Mouse (Mus musculus) heart, embryonic 12.5 days (tissue): ENCODE data around the gene Mrto4. TPM values are rescaled to one million over a fixed set of nuclear protein-coding genes. Genes with fewer than 3 reads are reported as not detected.
A peak's percentile ranks its signal among the peaks of the same experiment; 100 is the strongest.

Source experiments
- ATAC-seq: fragments of 200-750 bp; cut with Nextera tagmentation; 2 replicates; pipeline ENCODE4 v1.8.0; 2017; ENCODE audit warnings: moderate TSS enrichment, moderate library complexity; ENCODE audit not compliant: insufficient number of reproducible peaks, low FRiP score
- H3K27ac ChIP-seq: fragments of 300-500 bp; sonication (generic); 2 replicates; pipeline ENCODE4 v1.5.1; 2016; ENCODE audit warnings: mild to moderate bottlenecking, moderate library complexity; ENCODE audit not compliant: poor library complexity, severe bottlenecking
- H3K27me3 ChIP-seq: fragments of 300-500 bp; sonication (generic); replicated peaks from 2 replicates; pipeline ENCODE4 v1.6.1; 2016; ENCODE audit warnings: mild to moderate bottlenecking, moderate library complexity
- H3K36me3 ChIP-seq: fragments of 300-500 bp; sonication (generic); 2 replicates; pipeline ENCODE4 v1.6.1; 2016; ENCODE audit warnings: mild to moderate bottlenecking, moderate library complexity
- H3K4me1 ChIP-seq: fragments of 300-500 bp; sonication (generic); replicated peaks from 2 replicates; pipeline ENCODE4 v1.6.1; 2016; ENCODE audit warnings: mild to moderate bottlenecking
- H3K4me2 ChIP-seq: fragments of 300-500 bp; sonication (generic); 2 replicates; pipeline ENCODE4 v1.6.1; 2016; ENCODE audit warnings: mild to moderate bottlenecking, moderate library complexity
- H3K4me3 ChIP-seq: fragments of 300-500 bp; sonication (generic); 2 replicates; pipeline ENCODE4 v1.5.1; 2016; ENCODE audit warnings: mild to moderate bottlenecking
- H3K9ac ChIP-seq: fragments of 300-500 bp; sonication (generic); 2 replicates; pipeline ENCODE4 v1.6.1; 2016; ENCODE audit warnings: mild to moderate bottlenecking, moderate library complexity
- H3K9me3 ChIP-seq: fragments of 300-500 bp; sonication (generic); replicated peaks from 2 replicates; pipeline ENCODE4 v1.6.1; 2016; ENCODE audit warnings: mild to moderate bottlenecking, moderate library complexity
- WGBS: fragments of 180-500 bp; shearing (Covaris S2); methylation state at CpG from one replicate; pipeline ENCODE4 v1.1.7; 2016; 5-methylcytosine and 5-hydroxymethylcytosine counted together
- polyA plus RNA-seq: library from polyadenylated mRNA; unstranded; fragments of >200 nt; fragmentation: Nextera tagmentation; extraction: Ambion mirVana; gene quantifications from 2 replicates; pipeline ENCODE4 v1.2.1, GENCODE M21; 2016

The Mrto4 gene
- polyA plus RNA-seq, 1 experiment from 2014 or later, result 77.9 TPM

DNA sequence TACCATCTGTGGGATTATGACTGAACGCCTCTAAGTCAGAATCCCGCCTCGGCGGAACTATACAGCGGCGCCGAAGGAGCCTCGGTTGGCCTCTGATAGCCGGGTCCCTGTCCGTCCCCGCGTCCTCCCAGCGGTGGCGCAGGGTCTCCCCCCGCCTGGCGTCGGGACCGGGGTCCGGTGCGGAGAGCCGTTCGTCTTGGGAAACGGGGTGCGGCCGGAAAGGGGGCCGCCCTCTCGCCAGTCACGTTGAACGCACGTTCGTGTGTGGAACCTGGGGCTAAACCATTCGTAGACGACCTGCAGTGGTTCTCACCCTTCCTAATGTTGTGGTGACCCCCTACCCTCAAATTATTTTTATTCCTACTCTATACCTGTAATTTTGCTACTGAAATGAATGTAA is 14.2 kb downstream of the Mrto4 start:
- H3K4me3 ChIP-seq, result no peak overlapping the region
- H3K27me3 ChIP-seq, result peaks cover 12% of the 10 kb centered on the region; the same call in 1 of the 2 replicates
- H3K36me3 ChIP-seq, result no peaks in the 10 kb centered on the region
- no peaks in the 10 kb centered on the region for H3K9me3 ChIP-seq
- WGBS, result 38% methylated on average over 33 of the region's 33 CpGs
- no peak overlapping the region for H3K27ac ChIP-seq
- peaks cover 9% of the 10 kb centered on the region; the same call in 1 of the 2 replicates for H3K4me1 ChIP-seq
- H3K9ac ChIP-seq, result no peak overlapping the region
- no peak for ATAC-seq
- no peak overlapping the region for H3K4me2 ChIP-seq

DNA sequence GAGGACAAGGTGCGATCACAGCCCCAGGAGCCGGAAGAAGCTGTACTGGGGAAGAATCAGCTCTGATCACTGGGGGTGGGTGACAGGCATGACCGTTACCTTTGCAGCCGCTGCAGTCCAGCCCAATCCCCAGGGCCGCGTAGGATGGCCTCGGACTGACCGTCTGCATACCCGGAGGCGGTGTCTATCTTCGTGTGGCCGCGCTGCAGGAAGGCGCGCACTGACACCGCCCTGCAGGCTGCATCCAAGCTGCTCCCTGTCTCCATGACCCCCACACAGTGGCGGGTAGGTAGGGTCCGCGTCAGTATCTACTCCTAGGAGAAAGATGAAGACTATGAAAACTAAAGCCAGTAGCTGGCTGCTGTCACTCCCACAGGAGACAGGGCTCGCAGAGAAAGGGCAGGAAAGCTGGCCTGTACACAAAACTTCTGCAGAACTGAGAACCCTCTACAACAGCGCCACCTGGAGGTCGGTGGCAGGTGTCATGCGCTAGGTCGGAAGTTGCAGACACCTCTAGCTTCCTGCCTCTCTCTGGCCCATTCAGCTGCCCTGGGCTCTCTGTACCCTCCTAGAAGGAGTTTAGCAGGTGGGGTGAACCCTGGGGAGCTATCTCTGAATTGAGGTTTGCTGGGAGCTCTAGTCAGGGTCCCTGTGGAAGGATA is 15.4 kb downstream of the Mrto4 start:
- no peaks in the 10 kb centered on the region for H3K36me3 ChIP-seq
- peak; percentile 85 for ATAC-seq
- peak overlapping the region; percentile 65 for H3K4me2 ChIP-seq
- peak overlapping the region; percentile 37 for H3K4me3 ChIP-seq
- H3K9ac ChIP-seq, result peak overlapping the region; percentile 33; the same call in 1 of the 2 replicates
- no peaks in the 10 kb centered on the region for H3K9me3 ChIP-seq
- WGBS, result 15% methylated on average over 24 of the region's 24 CpGs
- H3K27me3 ChIP-seq, result peaks cover 12% of the 10 kb centered on the region; the same call in 1 of the 2 replicates
- H3K4me1 ChIP-seq, result peaks cover 9% of the 10 kb centered on the region; the same call in 1 of the 2 replicates
- H3K27ac ChIP-seq, result peak overlapping the region; percentile 27; the same call in 1 of the 2 replicates

DNA sequence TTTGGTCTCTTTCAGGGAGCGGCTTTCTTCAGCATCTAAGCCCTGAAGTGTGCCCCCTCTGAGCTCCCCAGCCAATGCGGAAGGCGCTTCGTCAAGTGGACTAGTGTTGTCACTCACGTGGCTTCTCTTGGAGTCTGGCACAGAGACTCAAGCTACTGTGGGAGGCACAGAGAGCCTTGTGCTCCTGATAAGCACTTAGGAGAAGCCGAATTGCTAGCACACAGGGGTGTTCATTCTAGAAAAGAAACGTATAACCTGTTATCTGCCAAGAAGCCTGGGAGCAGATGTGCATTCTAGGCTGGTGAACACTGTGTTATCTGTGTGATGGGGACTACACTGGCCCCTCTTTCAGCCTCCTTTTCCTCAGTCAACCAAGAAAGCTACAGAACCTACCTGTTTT is 16.9 kb downstream of the Mrto4 start:
- Histone ChIP-seq H3K27ac (peak overlapping the region; percentile 9; the same call in 1 of the 2 replicates), H3K4me3 (no peak overlapping the region), H3K36me3 (no peaks in the 10 kb centered on the region), H3K9me3 (no peaks in the 10 kb centered on the region), H3K27me3 (peaks cover 17% of the 10 kb centered on the region), H3K9ac (no peak overlapping the region), H3K4me2 (no peak overlapping the region), H3K4me1 (peaks cover 9% of the 10 kb centered on the region; the same call in 1 of the 2 replicates)
- ATAC-seq, result peak; percentile 82
- 30% methylated on average over 7 of the region's 7 CpGs for WGBS

DNA sequence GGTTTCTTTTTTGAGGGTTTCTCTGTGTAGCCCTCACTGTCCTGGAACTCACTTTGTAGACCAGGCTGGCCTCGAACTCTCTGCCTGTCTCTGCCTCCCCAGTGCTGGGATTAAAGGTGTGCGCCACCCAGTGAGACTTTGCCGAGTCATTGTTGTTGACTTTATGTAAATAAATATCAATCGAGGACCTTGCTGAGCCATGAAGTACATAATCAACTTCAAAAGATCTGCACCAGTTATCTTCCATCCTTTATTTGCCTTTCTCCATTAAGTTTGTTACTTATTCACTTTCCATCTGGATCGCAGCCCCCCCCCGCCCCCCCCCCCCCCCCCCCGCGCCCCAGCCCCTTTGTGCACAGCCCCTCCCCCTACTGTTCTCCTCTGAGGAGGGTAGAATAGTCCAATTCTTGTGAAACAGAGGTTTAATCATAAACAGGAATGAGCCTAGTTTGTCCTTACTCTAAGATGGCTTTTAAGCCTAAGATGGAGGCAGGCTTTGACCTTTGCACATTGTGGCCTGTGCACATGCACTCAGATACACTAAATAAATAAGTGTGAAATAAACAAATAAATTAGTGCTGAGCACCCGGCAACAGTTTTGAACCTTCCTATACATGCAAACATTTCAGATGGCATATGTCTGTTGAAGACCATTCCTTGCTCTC is 17.6 kb downstream of the Mrto4 start:
- WGBS, result 76% methylated on average over 6 of the region's 9 CpGs
- Histone ChIP-seq H3K4me3 (no peak overlapping the region), H3K4me2 (no peak overlapping the region)

DNA sequence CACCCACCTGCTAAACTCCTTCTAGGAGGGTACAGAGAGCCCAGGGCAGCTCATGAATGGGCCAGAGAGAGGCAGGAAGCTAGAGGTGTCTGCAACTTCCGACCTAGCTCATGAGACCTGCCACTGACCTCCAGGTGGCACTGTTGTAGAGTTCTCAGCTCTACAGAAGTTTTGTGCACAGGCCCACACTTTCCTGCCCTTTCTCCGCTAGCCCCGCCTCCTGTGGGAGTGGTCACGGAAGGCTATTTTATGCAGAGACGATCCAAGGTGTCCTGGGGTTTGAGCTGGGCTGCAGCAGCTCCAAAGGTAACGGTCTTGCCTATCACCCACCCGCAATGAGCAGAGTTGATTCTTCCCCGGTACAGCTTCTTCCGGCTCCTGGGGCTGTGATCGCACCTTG is 21.8 kb downstream of the Mrto4 start:
- Histone ChIP-seq H3K9ac (peak overlapping the region; percentile 59), H3K36me3 (no peaks in the 10 kb centered on the region), H3K27ac (no peak overlapping the region), H3K4me1 (0 out of 2 replicates have a peak, but pooled peaks cover 4% of the 10 kb centered on the region), H3K4me3 (peak overlapping the region; percentile 37), H3K4me2 (peak overlapping the region; percentile 63), H3K9me3 (no peaks in the 10 kb centered on the region; the same call in 1 of the 2 replicates), H3K27me3 (peaks cover 12% of the 10 kb centered on the region)
- 4% methylated on average over 10 of the region's 10 CpGs for WGBS
- peak; percentile 85 for ATAC-seq

More for the DNA sequence above, 17.6 kb downstream of the Mrto4 start:
- ATAC-seq, result no peak
- peaks cover 17% of the 10 kb centered on the region for H3K27me3 ChIP-seq
- H3K9ac ChIP-seq, result no peak overlapping the region
- H3K36me3 ChIP-seq, result no peaks in the 10 kb centered on the region
- peaks cover 9% of the 10 kb centered on the region; the same call in 1 of the 2 replicates for H3K4me1 ChIP-seq
- H3K9me3 ChIP-seq, result no peaks in the 10 kb centered on the region
- H3K27ac ChIP-seq, result no peak overlapping the region

DNA sequence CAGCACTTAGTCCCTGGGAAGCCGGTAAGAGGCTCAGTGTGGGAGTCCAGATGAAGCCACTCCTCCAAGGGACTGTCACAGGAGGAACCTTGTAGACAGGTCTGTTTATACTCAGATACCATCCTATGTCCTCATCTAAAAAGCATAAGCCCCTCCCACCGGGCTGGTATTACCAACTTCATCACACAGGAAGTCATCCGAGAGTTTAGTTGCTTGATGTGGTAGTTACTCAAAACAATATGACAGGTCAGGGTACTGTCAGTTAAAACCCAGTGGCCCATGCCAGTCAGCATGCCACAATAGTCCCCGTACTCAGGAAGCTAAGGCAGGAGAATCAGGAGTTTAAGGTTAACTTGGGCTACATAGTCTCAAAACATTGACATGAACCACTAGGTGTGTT is 32.6 kb downstream of the Mrto4 start:
- Histone ChIP-seq H3K9me3 (0 out of 2 replicates have a peak, but pooled peaks cover 1% of the 10 kb centered on the region), H3K36me3 (peaks cover 40% of the 10 kb centered on the region), H3K4me1 (no peaks in the 10 kb centered on the region), H3K27me3 (no peaks in the 10 kb centered on the region), H3K4me3 (no peak overlapping the region), H3K4me2 (no peak overlapping the region), H3K9ac (no peak overlapping the region), H3K27ac (no peak overlapping the region)
- 87% methylated on average over 4 of the region's 4 CpGs for WGBS
- no peak for ATAC-seq

DNA sequence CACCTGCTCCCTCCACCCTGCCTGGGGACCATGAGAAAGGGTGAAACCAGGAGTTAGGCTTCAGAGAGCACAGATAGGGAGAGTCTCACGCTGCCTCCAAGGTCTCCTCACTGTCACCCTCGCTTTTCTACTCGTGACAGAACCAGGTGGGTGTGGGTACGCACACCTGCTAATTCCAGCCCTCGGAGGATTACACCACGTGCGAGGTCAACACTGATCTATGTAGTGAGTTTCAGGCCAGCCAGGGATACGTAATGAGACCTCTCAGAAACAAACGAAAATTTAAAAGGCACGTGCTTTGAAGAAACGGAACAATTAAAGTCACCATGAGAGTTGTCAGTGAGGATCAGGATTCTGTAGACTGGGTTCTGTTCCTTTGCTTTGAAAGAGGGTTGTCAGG is 33.9 kb downstream of the Mrto4 start:
- Histone ChIP-seq H3K4me3 (no peak overlapping the region), H3K9me3 (no peaks in the 10 kb centered on the region), H3K4me1 (no peaks in the 10 kb centered on the region), H3K4me2 (no peak overlapping the region), H3K9ac (no peak overlapping the region), H3K27me3 (no peaks in the 10 kb centered on the region), H3K36me3 (peaks cover 46% of the 10 kb centered on the region), H3K27ac (no peak overlapping the region)
- WGBS, result 86% methylated on average over 11 of the region's 11 CpGs
- no peak for ATAC-seq

DNA sequence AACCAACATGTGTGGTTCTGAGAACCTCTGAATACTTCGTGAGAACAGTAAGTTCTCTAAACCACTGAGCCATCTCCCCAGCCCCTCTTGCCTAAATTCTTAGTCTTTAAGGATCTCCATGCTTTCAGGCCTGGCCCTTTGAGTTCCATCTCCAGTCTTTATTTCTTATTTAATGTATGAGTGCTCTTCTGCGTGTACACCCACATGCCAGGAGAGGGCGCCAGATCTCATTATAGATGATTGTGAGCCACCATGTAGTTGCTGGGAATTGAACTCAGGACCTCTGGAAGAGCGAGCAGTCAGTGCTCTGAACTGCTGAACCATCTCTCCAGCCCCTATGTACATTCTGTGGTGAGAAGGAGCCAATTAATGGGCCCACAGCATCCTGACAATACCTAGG is 39.7 kb downstream of the Mrto4 start:
- H3K4me3 ChIP-seq, result no peak overlapping the region

DNA sequence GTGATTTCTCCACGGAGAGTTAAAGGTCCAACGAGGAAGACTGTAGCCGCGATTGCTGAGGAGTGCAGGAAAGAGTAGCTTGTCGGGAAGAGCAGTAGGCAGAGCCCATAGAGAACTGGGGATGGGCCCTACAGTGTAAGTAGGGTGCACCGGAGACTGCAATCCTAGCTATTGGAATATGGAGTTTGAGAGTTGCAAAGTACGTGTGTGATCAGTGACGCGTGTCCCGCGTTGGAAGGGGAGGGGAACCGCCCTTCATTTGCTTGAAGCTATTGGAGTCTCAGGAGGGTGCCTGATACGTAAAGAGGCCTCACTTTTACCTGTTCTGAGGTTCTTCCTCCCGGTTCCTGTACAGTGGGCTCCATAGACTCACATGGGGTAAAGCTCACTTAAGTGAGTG is 40.7 kb downstream of the Mrto4 start:
- H3K27me3 ChIP-seq, result peaks cover 11% of the 10 kb centered on the region
- ATAC-seq, result no peak

More for the DNA sequence above, 39.7 kb downstream of the Mrto4 start:
- Histone ChIP-seq H3K4me1 (peaks cover 18% of the 10 kb centered on the region), H3K9ac (no peak overlapping the region), H3K27me3 (peaks cover 11% of the 10 kb centered on the region), H3K4me2 (no peak overlapping the region), H3K27ac (no peak overlapping the region), H3K9me3 (no peaks in the 10 kb centered on the region), H3K36me3 (peaks cover 30% of the 10 kb centered on the region)
- no peak for ATAC-seq
- 54% methylated on average over 4 of the region's 4 CpGs for WGBS

DNA sequence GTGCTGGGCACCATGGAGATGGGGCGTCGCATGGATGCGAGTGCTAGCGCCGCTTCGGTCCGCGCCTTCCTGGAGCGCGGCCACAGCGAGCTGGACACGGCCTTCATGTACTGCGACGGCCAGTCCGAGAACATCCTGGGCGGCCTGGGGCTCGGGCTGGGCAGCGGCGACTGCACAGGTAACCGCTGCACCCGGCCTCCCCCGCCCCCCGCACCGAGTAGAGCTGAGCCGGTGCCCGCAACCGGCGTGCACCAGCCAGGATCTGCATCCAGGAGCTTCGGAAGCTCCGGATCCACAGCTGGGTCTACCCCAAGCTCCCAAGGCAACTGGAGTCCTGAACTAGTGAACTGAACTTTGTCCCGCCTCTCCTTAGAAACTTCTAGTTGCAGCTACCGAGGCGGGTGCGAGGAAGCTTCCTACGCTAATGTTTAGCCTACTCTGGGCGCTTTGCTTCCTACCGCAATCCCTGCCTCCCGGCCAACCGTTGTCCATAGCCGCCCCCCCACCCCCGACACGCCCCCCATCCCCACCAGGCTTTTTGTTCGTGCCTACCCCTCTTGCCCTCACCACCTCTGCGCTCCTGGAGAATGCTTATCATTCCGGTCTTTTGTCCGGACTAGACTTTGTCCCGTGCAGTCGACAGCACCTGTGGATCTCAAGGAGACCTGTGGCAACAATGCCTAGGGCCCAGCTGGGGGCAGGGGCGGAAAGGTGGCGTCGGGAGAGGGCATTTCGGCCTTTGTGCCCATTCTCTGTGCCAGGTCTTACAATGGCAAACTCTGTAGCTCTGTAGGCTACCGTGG is 41.3 kb downstream of the Mrto4 start:
- Histone ChIP-seq H3K27ac (peak overlapping the region; percentile 43; the same call in 1 of the 2 replicates), H3K9ac (peak overlapping the region; percentile 85), H3K4me3 (peak overlapping the region; percentile 82), H3K36me3 (peaks cover 24% of the 10 kb centered on the region; the same call in 1 of the 2 replicates), H3K9me3 (no peaks in the 10 kb centered on the region), H3K4me2 (peak overlapping the region; percentile 88), H3K27me3 (peaks cover 11% of the 10 kb centered on the region), H3K4me1 (peaks cover 18% of the 10 kb centered on the region)
- peak; percentile 73; the same call in 1 of the 2 replicates for ATAC-seq
- WGBS, result under 1% methylated on average over 45 of the region's 53 CpGs

More for the DNA sequence above, 40.7 kb downstream of the Mrto4 start:
- H3K9ac ChIP-seq, result peak overlapping the region; percentile 85
- H3K4me2 ChIP-seq, result peak overlapping the region; percentile 88
- H3K4me3 ChIP-seq, result peak overlapping the region; percentile 82
- no peaks in the 10 kb centered on the region for H3K9me3 ChIP-seq
- H3K27ac ChIP-seq, result no peak overlapping the region
- WGBS, result 24% methylated on average over 14 of the region's 14 CpGs
- H3K36me3 ChIP-seq, result peaks cover 25% of the 10 kb centered on the region
- H3K4me1 ChIP-seq, result peaks cover 18% of the 10 kb centered on the region
